Mouse (Mus musculus) limb, embryonic 14.5 days (tissue): ENCODE measurements at regions not wholly inside any gene's neighbourhood (a gene's known extent, or its start where the extent isn't known, plus 50 kb on each side); places are given as distances from the start of the nearest gene placed in this dataset.
A peak's percentile ranks its signal among the peaks of the same experiment; 100 is the strongest.

ENCODE experiments used
- ATAC-seq: fragments of 200-750 bp; cut with Nextera tagmentation; 2 replicates; pipeline ENCODE4 v1.8.0; 2017; ENCODE audit warnings: low read depth, moderate number of reproducible peaks, moderate TSS enrichment; ENCODE audit not compliant: low FRiP score
- DNase-seq: peaks from one replicate; pipeline ENCODE4 v3.0.0-alpha.2; 2015; ENCODE audit warnings: low spot score
- H3K27ac ChIP-seq: fragments of 300-500 bp; sonication (generic); replicated peaks from 2 replicates; pipeline ENCODE4 v1.5.1; 2014; ENCODE audit warnings: low read depth, mild to moderate bottlenecking, low read length, moderate library complexity, mixed read lengths
- H3K27me3 ChIP-seq: fragments of 300-500 bp; sonication (generic); 2 replicates; pipeline ENCODE4 v1.6.1; 2014; ENCODE audit warnings: low read length, mixed read lengths; ENCODE audit not compliant: control insufficient read depth, insufficient read depth
- H3K36me3 ChIP-seq: fragments of 300-500 bp; sonication (generic); 2 replicates; pipeline ENCODE4 v1.6.1; 2014; ENCODE audit warnings: mild to moderate bottlenecking, low read length, moderate library complexity, mixed read lengths; ENCODE audit not compliant: control insufficient read depth, insufficient read depth
- H3K4me1 ChIP-seq: fragments of 300-500 bp; sonication (generic); 2 replicates; pipeline ENCODE4 v1.6.1; 2014; ENCODE audit warnings: antibody characterized with exemption, low read length, mixed read lengths; ENCODE audit not compliant: control insufficient read depth, insufficient read depth
- H3K4me2 ChIP-seq: fragments of 300-500 bp; sonication (generic); replicated peaks from 2 replicates; pipeline ENCODE4 v1.6.1; 2014; ENCODE audit warnings: low read depth, mild to moderate bottlenecking, low read length, moderate library complexity; ENCODE audit not compliant: severe bottlenecking
- H3K4me3 ChIP-seq: fragments of 300-500 bp; sonication (generic); replicated peaks from 2 replicates; pipeline ENCODE4 v1.5.1; 2014; ENCODE audit warnings: low read length
- H3K9ac ChIP-seq: fragments of 300-500 bp; sonication (generic); 2 replicates; pipeline ENCODE4 v1.6.1; 2014; ENCODE audit warnings: mild to moderate bottlenecking, low read depth, low read length, moderate library complexity; ENCODE audit not compliant: severe bottlenecking
- H3K9me3 ChIP-seq: fragments of 300-500 bp; sonication (generic); 2 replicates; pipeline ENCODE4 v1.6.1; 2016; ENCODE audit warnings: low read length; ENCODE audit not compliant: control insufficient read depth
- POLR2A ChIP-seq: fragments of 200-500 bp; IDR thresholded peaks from 2 replicates; pipeline ENCODE4 v1.8.0; 2012; ENCODE audit warnings: inconsistent platforms, mild to moderate bottlenecking, moderate library complexity, borderline replicate concordance; ENCODE audit not compliant: insufficient read depth, insufficient read length; ENCODE audit errors: extremely low read depth
- WGBS: fragments of 180-500 bp; shearing (Covaris S2); extraction: QIAGEN DNeasy Blood & Tissue Kit; methylation state at CpG from one replicate; pipeline ENCODE4 v1.1.7; 2014; 5-methylcytosine and 5-hydroxymethylcytosine counted together

- no peak for ATAC-seq
- H3K27me3 ChIP-seq, result no peaks in the 10 kb centered on the region
- no peak for DNase-seq
- H3K27ac ChIP-seq, result no peak overlapping the region
- 59% methylated on average over 9 of the region's 9 CpGs for WGBS
- no peak overlapping the region for H3K4me3 ChIP-seq
- no peaks in the 10 kb centered on the region for H3K9me3 ChIP-seq
- no peak overlapping the region for H3K4me2 ChIP-seq
- TF ChIP-seq POLR2A, result no peak
- H3K4me1 ChIP-seq, result no peaks in the 10 kb centered on the region
- no peak overlapping the region for H3K9ac ChIP-seq
- H3K36me3 ChIP-seq, result no peaks in the 10 kb centered on the region
Measured at GRCm38 (mm10) chr6:31719614-31720013, 155.8 kb upstream of the Podxl start.

DNA sequence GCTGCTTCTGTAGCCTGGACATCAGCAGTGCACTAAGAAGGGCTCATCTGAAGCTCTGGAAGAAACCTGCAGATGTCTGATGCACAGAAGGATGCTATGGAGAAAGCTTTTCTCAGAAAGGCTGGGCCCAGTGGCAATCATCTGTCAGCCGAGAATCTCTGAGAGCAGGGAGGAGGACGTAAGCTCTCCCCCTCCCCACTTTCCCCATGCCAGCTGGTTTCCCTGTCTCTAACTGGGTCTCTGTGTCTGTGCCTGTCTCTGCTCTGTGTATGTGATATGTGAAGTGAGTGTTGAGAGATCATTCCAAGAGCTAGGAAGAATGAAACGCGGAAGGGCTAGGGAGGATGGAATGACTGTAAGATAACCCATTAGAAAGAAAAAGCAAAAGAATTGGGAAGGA lies 155.1 kb upstream of the Podxl start:
- no peak overlapping the region for H3K4me2 ChIP-seq
- 68% methylated on average over 4 of the region's 4 CpGs for WGBS
- no peak for TF ChIP-seq POLR2A

DNA sequence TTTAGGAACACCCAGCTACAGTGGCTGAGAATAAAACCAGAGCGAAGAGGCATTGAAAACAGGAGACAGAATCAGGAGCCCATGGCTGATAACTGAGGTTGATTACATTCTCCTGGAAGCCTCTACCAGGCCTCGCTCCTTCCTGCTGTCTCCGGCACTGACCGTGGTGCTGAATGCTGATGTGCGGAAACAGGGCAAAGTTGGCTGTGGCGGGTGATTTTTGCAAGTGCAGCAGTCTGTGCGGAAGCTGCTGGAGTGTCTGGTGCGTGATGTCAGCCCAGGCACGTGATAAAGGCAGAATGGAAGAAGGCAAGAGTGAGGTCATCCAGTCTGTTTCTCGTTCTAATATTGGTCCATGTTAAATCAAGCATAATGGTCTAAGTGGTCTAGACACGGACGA lies 153.8 kb upstream of the Podxl start:
- H3K36me3 ChIP-seq, result no peaks in the 10 kb centered on the region
- no peak overlapping the region for H3K9ac ChIP-seq
- H3K27me3 ChIP-seq, result no peaks in the 10 kb centered on the region
- no peak for ATAC-seq
- no peak overlapping the region for H3K4me2 ChIP-seq
- no peaks in the 10 kb centered on the region for H3K4me1 ChIP-seq
- 24% methylated on average over 12 of the region's 12 CpGs for WGBS
- no peaks in the 10 kb centered on the region for H3K9me3 ChIP-seq
- H3K4me3 ChIP-seq, result no peak overlapping the region
- DNase-seq, result peak; percentile 68
- no peak overlapping the region for H3K27ac ChIP-seq
- no peak for TF ChIP-seq POLR2A

More for the DNA sequence above, 155.1 kb upstream of the Podxl start:
- Histone ChIP-seq H3K9ac (no peak overlapping the region), H3K27ac (no peak overlapping the region), H3K9me3 (no peaks in the 10 kb centered on the region), H3K4me1 (no peaks in the 10 kb centered on the region), H3K36me3 (no peaks in the 10 kb centered on the region), H3K4me3 (no peak overlapping the region), H3K27me3 (no peaks in the 10 kb centered on the region)
- ATAC-seq, result no peak
- no peak for DNase-seq

GRCm38 (mm10) chr6:31707256-31707655 lies 143.5 kb upstream of the Podxl start:
- Histone ChIP-seq H3K27me3 (no peaks in the 10 kb centered on the region), H3K4me1 (no peaks in the 10 kb centered on the region), H3K9me3 (no peaks in the 10 kb centered on the region), H3K4me2 (no peak overlapping the region), H3K36me3 (no peaks in the 10 kb centered on the region), H3K4me3 (no peak overlapping the region), H3K27ac (no peak overlapping the region), H3K9ac (no peak overlapping the region)
- TF ChIP-seq POLR2A, result no peak
- ATAC-seq (no peak), DNase-seq (no peak)
- 77% methylated on average over 3 of the region's 3 CpGs for WGBS

DNA sequence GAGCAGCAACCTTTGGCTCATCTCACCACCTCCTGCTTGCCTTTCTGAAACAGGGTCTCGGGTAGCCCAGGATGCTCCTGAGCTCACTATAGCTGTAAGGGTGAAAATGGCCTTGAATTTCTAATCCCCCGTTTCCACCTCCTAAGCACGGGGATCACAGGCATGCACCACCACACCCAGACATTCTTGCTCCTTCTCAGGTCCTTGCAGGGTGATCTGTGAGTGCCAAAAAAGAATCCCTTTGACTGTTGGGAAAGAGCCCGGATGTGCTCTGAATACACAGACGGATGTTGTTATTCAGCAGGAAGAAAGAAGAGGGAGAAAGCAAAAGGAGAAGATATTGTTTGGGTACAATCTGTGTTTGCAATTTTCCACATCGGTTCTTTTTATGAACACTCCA lies 140.4 kb upstream of the Podxl start:
- Histone ChIP-seq H3K27ac (no peak overlapping the region), H3K27me3 (no peaks in the 10 kb centered on the region), H3K36me3 (no peaks in the 10 kb centered on the region), H3K9me3 (no peaks in the 10 kb centered on the region), H3K4me2 (no peak overlapping the region), H3K4me3 (no peak overlapping the region), H3K4me1 (no peaks in the 10 kb centered on the region), H3K9ac (no peak overlapping the region)
- WGBS, result 75% methylated on average over 6 of the region's 6 CpGs
- DNase-seq (no peak), ATAC-seq (no peak)
- no peak for TF ChIP-seq POLR2A

DNA sequence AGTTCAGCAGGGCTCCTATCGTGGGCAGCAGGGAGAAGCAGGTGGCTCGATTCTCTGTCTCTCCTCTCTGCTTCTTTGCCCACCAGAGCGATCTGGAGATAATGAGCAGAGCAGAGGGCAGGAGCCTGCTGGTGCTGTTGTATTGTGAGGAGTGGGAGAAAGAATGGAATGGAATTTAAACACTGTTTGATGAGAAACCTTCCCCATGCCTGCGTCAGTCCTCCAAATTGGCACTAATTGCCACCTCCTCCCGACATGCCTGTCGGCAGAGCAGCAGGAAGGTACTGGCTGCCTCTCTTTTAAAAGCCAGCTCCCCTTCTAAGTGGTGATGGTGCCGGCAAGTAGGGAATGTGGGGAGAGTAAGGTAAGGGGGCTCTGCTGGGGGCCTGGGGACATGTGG lies 139.2 kb upstream of the Podxl start:
- H3K27me3 ChIP-seq, result no peaks in the 10 kb centered on the region
- no peak overlapping the region for H3K9ac ChIP-seq
- ATAC-seq (no peak), DNase-seq (no peak)
- no peaks in the 10 kb centered on the region for H3K4me1 ChIP-seq
- no peak for TF ChIP-seq POLR2A
- H3K4me2 ChIP-seq, result no peak overlapping the region
- H3K27ac ChIP-seq, result no peak overlapping the region
- no peaks in the 10 kb centered on the region for H3K9me3 ChIP-seq
- no peak overlapping the region for H3K4me3 ChIP-seq
- no peaks in the 10 kb centered on the region for H3K36me3 ChIP-seq
- 24% methylated on average over 7 of the region's 7 CpGs for WGBS
